Mouse (Mus musculus): ENCODE measurements around the gene Enthd1.
"Not testable (repeated sequence)": the region's sequence is repeated elsewhere in the genome, so short reads cannot be mapped to it uniquely, and the experiment has no call there.

The Enthd1 gene

GRCm38 (mm10) chr15:80502741-80503140, 62.2 kb downstream of the Enthd1 start:
- in situ Hi-C loops (cut with MboI; ENCODE audit: low pct_unique_long_range_greater_than_20kb in 1 of 2, low sequenced_read_pairs in 2 of 2, unreplicated experiment in 1 of 2): no loop called here

- in situ Hi-C loops (cut with MboI; ENCODE audit: low pct_unique_long_range_greater_than_20kb in 1 of 2, low sequenced_read_pairs in 2 of 2, unreplicated experiment in 1 of 2): no loop called here
Measured at GRCm38 (mm10) chr15:80501106-80502096, 63.6 kb downstream of the Enthd1 start.

GRCm38 (mm10) chr15:80500426-80500825, 64.5 kb downstream of the Enthd1 start:
- in situ Hi-C loops (cut with MboI; ENCODE audit: low pct_unique_long_range_greater_than_20kb in 1 of 2, low sequenced_read_pairs in 2 of 2, unreplicated experiment in 1 of 2): no loop called here

- in situ Hi-C loops (cut with MboI; ENCODE audit: low pct_unique_long_range_greater_than_20kb in 1 of 2, low sequenced_read_pairs in 2 of 2, unreplicated experiment in 1 of 2): not testable (repeated sequence)
Measured at GRCm38 (mm10) chr15:80497733-80498132, 67.2 kb downstream of the Enthd1 start.

- in situ Hi-C loops (cut with MboI; ENCODE audit: low pct_unique_long_range_greater_than_20kb in 1 of 2, low sequenced_read_pairs in 2 of 2, unreplicated experiment in 1 of 2): no loop called here
Measured at GRCm38 (mm10) chr15:80491505-80491904, 73.5 kb downstream of the Enthd1 start.

GRCm38 (mm10) chr15:80490151-80490550, 74.8 kb downstream of the Enthd1 start:
- in situ Hi-C loops (cut with MboI; ENCODE audit: low pct_unique_long_range_greater_than_20kb in 1 of 2, low sequenced_read_pairs in 2 of 2, unreplicated experiment in 1 of 2): no loop called here

GRCm38 (mm10) chr15:80488658-80489057, 76.3 kb downstream of the Enthd1 start:
- in situ Hi-C loops (cut with MboI; ENCODE audit: low pct_unique_long_range_greater_than_20kb in 1 of 2, low sequenced_read_pairs in 2 of 2, unreplicated experiment in 1 of 2): no loop called here

GRCm38 (mm10) chr15:80485601-80486000, 79.4 kb downstream of the Enthd1 start:
- in situ Hi-C loops (cut with MboI; ENCODE audit: low pct_unique_long_range_greater_than_20kb in 1 of 2, low sequenced_read_pairs in 2 of 2, unreplicated experiment in 1 of 2): no loop called here

- in situ Hi-C loops (cut with MboI; ENCODE audit: low pct_unique_long_range_greater_than_20kb in 1 of 2, low sequenced_read_pairs in 2 of 2, unreplicated experiment in 1 of 2): no loop called here
Measured at GRCm38 (mm10) chr15:80483041-80483705, 81.8 kb downstream of the Enthd1 start.

GRCm38 (mm10) chr15:80482348-80482747, 82.6 kb downstream of the Enthd1 start:
- in situ Hi-C loops (cut with MboI; ENCODE audit: low pct_unique_long_range_greater_than_20kb in 1 of 2, low sequenced_read_pairs in 2 of 2, unreplicated experiment in 1 of 2): no loop called here

GRCm38 (mm10) chr15:80474429-80475002, 90.4 kb downstream of the Enthd1 start:
- in situ Hi-C loops (cut with MboI; ENCODE audit: low pct_unique_long_range_greater_than_20kb in 1 of 2, low sequenced_read_pairs in 2 of 2, unreplicated experiment in 1 of 2): no loop called here

GRCm38 (mm10) chr15:80467876-80468275, 97.1 kb downstream of the Enthd1 start:
- in situ Hi-C loops (cut with MboI; ENCODE audit: low pct_unique_long_range_greater_than_20kb in 1 of 2, low sequenced_read_pairs in 2 of 2, unreplicated experiment in 1 of 2): no loop called here

GRCm38 (mm10) chr15:80462106-80462505, 102.8 kb downstream of the Enthd1 start:
- in situ Hi-C loops (cut with MboI; ENCODE audit: low pct_unique_long_range_greater_than_20kb in 1 of 2, low sequenced_read_pairs in 2 of 2, unreplicated experiment in 1 of 2): no loop called here

GRCm38 (mm10) chr15:80461446-80461845, 103.5 kb downstream of the Enthd1 start:
- in situ Hi-C loops (cut with MboI; ENCODE audit: low pct_unique_long_range_greater_than_20kb in 1 of 2, low sequenced_read_pairs in 2 of 2, unreplicated experiment in 1 of 2): no loop called here

GRCm38 (mm10) chr15:80460011-80460410, 104.9 kb downstream of the Enthd1 start:
- in situ Hi-C loops (cut with MboI; ENCODE audit: low pct_unique_long_range_greater_than_20kb in 1 of 2, low sequenced_read_pairs in 2 of 2, unreplicated experiment in 1 of 2): no loop called here

- in situ Hi-C loops (cut with MboI; ENCODE audit: low pct_unique_long_range_greater_than_20kb in 1 of 2, low sequenced_read_pairs in 2 of 2, unreplicated experiment in 1 of 2): no loop called here
Measured at GRCm38 (mm10) chr15:80457984-80458383, 107.0 kb downstream of the Enthd1 start.

GRCm38 (mm10) chr15:80454486-80454885, 110.5 kb downstream of the Enthd1 start:
- in situ Hi-C loops (cut with MboI; ENCODE audit: low pct_unique_long_range_greater_than_20kb in 1 of 2, low sequenced_read_pairs in 2 of 2, unreplicated experiment in 1 of 2): no loop called here

- in situ Hi-C loops (cut with MboI; ENCODE audit: low pct_unique_long_range_greater_than_20kb in 1 of 2, low sequenced_read_pairs in 2 of 2, unreplicated experiment in 1 of 2): no loop called here
Measured at GRCm38 (mm10) chr15:80452425-80452824, 112.5 kb downstream of the Enthd1 start.

GRCm38 (mm10) chr15:80445956-80446687, 118.8 kb downstream of the Enthd1 start:
- in situ Hi-C loops (cut with MboI; ENCODE audit: low pct_unique_long_range_greater_than_20kb in 1 of 2, low sequenced_read_pairs in 2 of 2, unreplicated experiment in 1 of 2): no loop called here
